Mouse (Mus musculus): Measurements from ENCODE around the gene Mrpl20.
"Not testable (repeated sequence)": the region's sequence is repeated elsewhere in the genome, so short reads cannot be mapped to it uniquely, and the experiment has no call there.

Gene Mrpl20

DNA sequence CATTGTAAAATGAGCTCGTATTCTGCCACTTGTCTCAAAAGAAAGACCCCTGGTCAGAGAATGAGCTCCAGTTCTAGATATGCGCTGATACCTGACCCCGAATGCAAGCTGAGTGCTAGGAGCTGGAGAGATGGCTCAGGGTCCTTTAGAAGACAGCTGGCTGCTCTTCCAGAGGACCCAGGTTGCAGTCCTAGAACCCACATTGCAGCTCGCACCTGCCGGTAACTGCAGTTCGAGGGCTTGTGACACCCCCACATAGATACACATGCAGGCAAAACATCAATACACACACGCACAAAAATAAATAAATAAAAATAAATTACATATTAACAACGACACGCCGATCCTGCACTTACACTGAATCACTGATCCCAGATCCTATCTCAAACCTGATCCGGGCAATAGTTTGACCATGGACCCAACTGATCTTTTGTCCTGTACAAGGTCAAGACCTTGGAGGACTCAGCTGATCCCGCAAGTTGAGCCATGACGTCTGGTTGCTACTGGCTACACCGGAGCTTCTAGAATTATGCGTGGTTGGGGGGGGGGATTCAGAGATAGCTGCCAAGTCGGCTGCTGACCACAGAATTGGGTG lies 19.1 kb upstream of the Mrpl20 start:
- DNase-seq (ENCODE audit: low spot score in 2 of 2) = no peak

- DNase-seq (ENCODE audit: low spot score in 2 of 2) = peak; percentile 75 to 84
These were observed 18.5 kb upstream of the Mrpl20 start for GRCm38 (mm10) chr4:155784081-155784701.

GRCm38 (mm10) chr4:155785246-155785645 lies 17.4 kb upstream of the Mrpl20 start:
- DNase-seq (ENCODE audit: low spot score in 2 of 2) = no peak

GRCm38 (mm10) chr4:155785819-155786218 lies 16.9 kb upstream of the Mrpl20 start, which contains the start of gene Tmem88b:
Tmem88b (minus strand) TSS chr4:155785874.
- DNase-seq (ENCODE audit: low spot score in 2 of 2) = no peak

- DNase-seq (ENCODE audit: low spot score in 2 of 2) = no peak
These were observed 14.4 kb upstream of the Mrpl20 start for GRCm38 (mm10) chr4:155788300-155788699.

DNA sequence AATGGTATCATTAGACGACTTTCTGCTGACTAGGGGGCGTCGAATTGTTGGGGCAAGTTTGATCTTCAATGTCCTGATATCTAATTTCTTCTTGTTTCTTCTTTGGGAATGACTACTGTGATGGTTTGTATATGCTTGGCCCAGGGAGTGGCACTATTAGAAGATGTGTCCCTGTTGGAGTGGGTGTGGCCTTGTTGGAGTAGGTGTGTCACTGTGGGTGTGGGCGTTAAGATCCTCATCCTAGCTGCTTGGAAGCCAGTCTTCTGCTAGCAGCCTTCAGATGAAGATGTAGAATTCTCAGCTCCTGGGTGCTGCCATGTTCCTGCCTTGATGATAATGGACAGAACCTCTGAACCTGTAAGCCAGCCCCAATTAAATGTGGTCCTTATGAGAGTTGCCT lies 13.8 kb upstream of the Mrpl20 start:
- not testable (repeated sequence) for DNase-seq (ENCODE audit: low spot score in 2 of 2)

DNA sequence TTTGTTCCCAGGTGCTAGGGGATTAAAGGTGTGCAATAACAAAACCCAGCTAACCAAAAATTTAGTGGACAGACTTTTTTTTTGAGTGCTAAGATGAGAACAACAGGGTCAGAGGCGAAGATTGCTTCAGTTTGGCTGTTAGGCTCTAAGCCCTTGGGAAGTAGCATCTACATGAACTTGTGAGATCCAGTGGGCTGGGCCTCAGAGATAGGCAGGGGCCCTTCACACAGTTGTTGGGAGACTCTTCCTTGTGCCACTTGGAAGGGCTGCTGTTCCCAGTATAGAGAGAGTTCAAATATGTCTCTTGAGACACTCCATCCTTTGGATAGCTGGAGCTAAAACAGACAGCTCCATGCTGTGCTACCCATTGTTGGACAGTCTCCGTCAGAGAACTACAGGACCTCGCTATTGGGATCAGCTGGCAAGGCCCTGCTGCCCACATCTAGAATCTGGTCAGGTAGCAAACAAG lies 12.6 kb upstream of the Mrpl20 start, which contains the start of gene Ankrd65:
Gene Ankrd65, plus strand, starts transcription at position 419 of the 469 bp plus-strand sequence.
- no peak for DNase-seq (ENCODE audit: low spot score in 2 of 2)

GRCm38 (mm10) chr4:155790650-155791161 lies 12.0 kb upstream of the Mrpl20 start:
- DNase-seq (ENCODE audit: low spot score in 2 of 2) = no peak

- no peak for DNase-seq (ENCODE audit: low spot score in 2 of 2)
These were observed 11.3 kb upstream of the Mrpl20 start for GRCm38 (mm10) chr4:155791240-155791933.

GRCm38 (mm10) chr4:155793730-155794129 lies 8.9 kb upstream of the Mrpl20 start:
- no peak for DNase-seq (ENCODE audit: low spot score in 2 of 2)

DNA sequence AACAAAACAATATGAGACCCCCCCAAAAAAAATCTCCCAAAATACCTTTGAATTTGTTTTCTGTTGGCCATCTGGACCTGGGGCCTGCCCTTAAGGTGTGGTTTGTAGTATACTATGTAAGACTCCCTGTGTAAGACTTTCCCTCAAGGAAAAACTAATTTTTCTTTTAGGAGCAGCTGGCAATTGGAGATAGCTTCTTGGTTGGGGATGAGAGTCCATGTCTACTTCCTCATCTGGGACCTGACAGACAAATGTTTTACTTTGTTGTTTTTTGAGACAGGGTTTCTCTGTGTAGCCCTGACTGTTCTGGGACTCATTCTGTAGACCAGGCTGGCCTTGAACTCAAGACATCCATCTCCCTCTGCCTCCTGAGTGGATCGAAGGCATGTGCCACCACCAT lies 603 bp upstream of the Mrpl20 start:
- DNase-seq (ENCODE audit: low spot score in 2 of 2) = no peak

- peak; percentile 92 to 93 for DNase-seq (ENCODE audit: low spot score in 2 of 2)
These were observed 813 bp downstream of the Mrpl20 start for GRCm38 (mm10) chr4:155803340-155804041.

DNA sequence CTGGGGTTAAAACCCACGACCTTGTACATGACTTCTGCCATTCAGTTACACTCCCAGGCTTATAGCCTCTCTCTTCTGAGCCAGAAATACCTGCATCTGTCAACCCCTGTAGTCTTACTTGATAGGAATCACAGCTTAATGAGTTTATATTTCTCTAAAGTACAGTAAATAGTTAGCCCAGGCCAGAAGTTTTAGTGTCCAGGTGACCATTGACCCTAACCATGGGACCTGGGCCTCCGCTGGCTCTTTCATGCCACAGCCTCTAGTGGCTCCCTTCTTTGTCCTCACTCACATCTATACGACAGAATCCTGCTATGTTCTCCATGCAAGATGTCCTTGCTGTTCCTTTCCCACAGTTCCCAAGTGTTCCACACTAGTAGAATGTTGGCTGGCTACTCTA lies 5.2 kb downstream of the Mrpl20 start:
- no peak for DNase-seq (ENCODE audit: low spot score in 2 of 2)

DNA sequence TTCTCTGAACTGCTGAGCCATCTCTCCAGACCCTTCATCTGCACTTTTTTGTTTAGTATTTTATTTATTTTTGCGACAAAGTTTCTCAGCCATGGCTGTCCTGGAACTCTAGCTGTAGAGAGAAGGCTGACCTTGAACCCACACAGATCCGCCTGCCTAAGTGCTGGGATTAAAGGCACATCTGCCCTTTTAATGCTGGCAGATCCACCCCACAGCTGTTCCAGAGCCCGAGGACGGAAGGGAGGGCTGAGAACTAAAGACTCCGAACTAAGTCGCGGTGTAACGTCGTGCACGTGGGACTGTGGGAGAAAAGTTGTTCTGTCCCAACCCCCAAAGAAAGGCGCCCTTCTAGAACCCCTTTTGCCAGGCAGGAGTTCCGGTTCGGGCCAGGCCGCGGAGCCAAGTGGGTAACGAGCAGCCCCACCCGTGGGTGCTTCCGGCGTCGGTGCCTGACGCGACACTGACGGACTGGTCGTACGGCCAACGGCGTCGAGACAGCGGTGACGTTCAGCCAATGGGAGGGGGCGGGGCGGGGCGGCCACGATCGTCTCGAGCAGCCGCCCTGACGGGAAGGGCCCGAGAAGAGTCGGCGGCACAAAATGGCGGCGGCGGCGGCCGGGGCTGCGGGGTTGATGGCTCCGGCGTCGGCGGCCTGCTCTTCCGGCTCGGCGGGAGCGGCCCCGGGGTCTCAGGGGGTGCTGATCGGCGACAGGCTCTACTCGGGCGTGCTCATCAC lies 9.4 kb downstream of the Mrpl20 start, which contains the start of gene Ccnl2:
Gene Ccnl2, plus strand, starts transcription at position 561 of the 736 bp plus-strand sequence.
- peak; percentile 93 for DNase-seq (ENCODE audit: low spot score in 2 of 2)

- no peak for DNase-seq (ENCODE audit: low spot score in 2 of 2)
These were observed 10.0 kb downstream of the Mrpl20 start for GRCm38 (mm10) chr4:155812665-155813181.

GRCm38 (mm10) chr4:155817533-155817932 lies 14.9 kb downstream of the Mrpl20 start:
- no peak for DNase-seq (ENCODE audit: low spot score in 2 of 2)

GRCm38 (mm10) chr4:155821025-155821424 lies 18.3 kb downstream of the Mrpl20 start:
- DNase-seq (ENCODE audit: low spot score in 2 of 2) = no peak

- no peak for DNase-seq (ENCODE audit: low spot score in 2 of 2)
These were observed 20.8 kb downstream of the Mrpl20 start for GRCm38 (mm10) chr4:155823443-155823842.

DNA sequence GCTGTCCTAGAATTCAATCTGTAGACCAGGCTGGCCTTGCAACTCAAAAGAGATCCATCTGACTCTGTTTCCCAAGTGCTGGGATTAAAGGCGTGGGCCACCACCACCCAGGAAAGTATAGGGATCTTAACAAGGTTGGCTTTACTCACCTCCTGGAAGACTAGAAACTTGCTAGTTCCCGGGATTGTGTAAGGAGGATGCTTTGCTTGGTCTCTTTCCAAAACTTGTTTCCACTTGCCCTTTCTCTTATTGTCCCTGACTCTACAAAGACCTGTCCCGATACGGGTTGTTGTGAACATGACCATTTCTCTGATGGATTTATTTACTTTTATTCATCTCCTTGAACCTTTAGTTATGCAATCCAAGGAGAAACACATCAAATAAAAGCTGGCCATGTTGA lies 27.2 kb downstream of the Mrpl20 start:
- no peak for DNase-seq (ENCODE audit: low spot score in 2 of 2)

- DNase-seq (ENCODE audit: low spot score in 2 of 2) = no peak
These were observed 27.9 kb downstream of the Mrpl20 start for GRCm38 (mm10) chr4:155830596-155830995.

DNA sequence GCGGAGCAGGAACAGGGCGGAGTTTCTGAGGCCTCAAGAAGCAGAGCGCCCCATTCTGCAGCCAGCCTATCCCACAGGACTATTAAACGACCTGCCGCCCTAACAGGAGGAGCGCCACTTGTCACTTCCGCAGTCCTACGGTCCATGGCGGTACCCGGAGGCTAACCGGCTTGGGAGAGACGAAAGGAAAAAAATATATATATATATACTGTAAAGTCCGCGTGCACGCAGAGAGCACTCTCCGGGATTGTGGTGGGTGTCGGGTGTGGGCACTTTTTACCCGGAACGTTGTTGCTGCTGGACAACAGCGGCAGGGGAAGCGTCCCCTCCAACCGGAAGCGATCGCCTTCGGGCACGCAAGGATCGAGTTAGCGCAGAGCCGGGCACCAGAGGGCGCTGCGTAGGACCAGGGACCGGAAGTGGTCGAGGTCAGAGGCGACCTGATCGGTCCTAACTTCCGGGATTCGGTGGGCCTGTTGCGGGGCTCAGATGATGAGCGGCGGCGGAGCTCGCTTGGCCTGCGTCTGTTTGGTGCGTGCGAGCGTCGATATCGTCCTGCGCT lies 28.6 kb downstream of the Mrpl20 start, which contains the start of gene Aurkaip1:
Gene Aurkaip1, plus strand, starts transcription at position 68 of the 562 bp plus-strand sequence.
- DNase-seq (ENCODE audit: low spot score in 2 of 2) = peak; percentile 89 to 94

Measured in heart, adult 9 months (tissue).